Mouse (Mus musculus) mature B cell (primary cell): ENCODE measurements around the gene Ccer2.

Experiments
- in situ Hi-C: fragments of 300-500 bp; cut with MboI; formaldehyde crosslinking; loops from 2 replicates; pipeline ENCODE4 v1.14.3; 2019

Ccer2 gene

GRCm38 (mm10) chr7:28756079-28756478, at the start of gene Ccer2:
TSS of gene Ccer2 (plus strand) at chr7:28756174.
- in situ Hi-C loops: no loop called here

GRCm38 (mm10) chr7:28709454-28709853, 46.5 kb upstream of the Ccer2 start:
- in situ Hi-C loops: no loop called here

DNA sequence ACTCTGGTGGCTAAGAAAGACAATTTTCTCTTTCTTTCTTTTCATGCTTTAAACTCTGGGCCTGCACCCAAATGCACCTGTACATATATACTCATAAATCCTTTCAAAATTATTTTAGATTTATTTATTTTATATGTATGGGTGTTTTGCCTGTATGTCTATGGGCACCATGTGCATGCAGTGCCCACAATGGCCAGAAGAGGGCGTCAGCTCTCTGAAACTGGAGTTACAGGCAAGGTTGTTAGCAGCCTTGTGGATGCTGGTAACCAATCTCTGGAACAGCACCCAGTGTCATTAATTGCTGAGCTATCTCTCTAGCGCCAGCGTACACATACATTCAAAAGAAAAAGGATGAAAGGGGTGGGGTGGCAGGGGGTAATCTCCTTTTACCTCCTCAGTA, 45.0 kb upstream of the Ccer2 start:
- in situ Hi-C loops: no loop called here

DNA sequence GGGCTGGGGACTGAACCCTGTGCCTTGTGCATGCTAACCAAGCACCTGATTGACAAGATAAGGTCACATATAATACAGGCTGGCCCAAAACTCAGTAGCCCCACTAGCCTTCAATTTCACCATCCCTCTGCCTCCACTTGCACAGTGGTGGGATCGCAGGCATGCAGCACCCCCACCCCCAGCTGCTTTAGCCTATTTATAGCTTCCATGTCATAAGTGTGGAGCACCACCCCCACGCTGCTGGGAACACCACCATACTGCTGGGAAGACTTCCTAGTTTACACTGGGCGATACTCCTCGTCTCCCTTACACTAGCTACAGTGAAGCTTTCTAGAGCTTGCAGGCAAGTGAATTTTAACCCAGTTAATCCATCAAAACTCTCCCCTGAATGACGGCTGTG, 41.3 kb upstream of the Ccer2 start:
- in situ Hi-C loops: no loop called here

- in situ Hi-C loops: no loop called here
Observed at GRCm38 (mm10) chr7:28715598-28715997, 40.4 kb upstream of the Ccer2 start.

GRCm38 (mm10) chr7:28716590-28717281, 39.2 kb upstream of the Ccer2 start, which contains the start of gene Fbxo17:
TSS of gene Fbxo17 (plus strand) at chr7:28716804.
- in situ Hi-C loops: no loop called here

GRCm38 (mm10) chr7:28717726-28718125, 38.2 kb upstream of the Ccer2 start:
- in situ Hi-C loops: no loop called here

GRCm38 (mm10) chr7:28719159-28719558, 36.8 kb upstream of the Ccer2 start:
- in situ Hi-C loops: no loop called here

- in situ Hi-C loops: no loop called here
Observed at GRCm38 (mm10) chr7:28719650-28720049, 36.3 kb upstream of the Ccer2 start.

DNA sequence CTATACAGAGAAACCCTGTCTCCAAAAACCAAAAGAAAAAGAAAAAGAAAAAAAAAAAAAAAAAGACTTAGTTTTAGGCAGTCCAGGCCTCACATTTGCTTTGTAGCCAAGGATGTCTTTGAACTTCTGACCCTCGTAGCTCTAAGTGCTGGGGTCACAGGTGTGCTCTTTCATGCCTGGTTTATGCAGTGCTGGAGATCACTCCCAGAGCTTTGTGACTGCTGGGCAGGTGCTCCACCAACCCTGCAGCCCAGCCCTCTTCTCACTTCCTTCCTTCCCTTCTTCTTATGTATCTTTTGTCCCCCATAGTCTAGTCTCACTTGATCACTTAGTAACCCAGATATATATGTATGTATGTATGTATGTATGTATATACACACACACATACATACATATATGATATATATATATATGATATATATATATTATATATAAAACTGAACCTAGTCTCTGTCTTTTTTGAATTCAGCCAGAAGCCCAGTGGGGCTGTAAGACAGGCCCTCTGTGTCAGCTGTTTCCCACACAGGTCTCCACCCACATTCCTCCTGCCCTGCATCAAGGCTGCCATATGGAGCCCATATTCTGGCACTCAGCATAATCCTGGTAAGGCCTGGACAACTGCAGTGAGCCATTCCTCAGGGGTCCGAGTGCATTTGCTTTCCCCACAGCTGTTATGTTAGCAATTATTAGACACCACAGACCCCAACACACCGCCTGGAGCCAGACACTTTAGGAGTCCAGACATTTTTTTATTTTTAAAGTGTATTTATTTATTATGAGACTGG, 35.0 kb upstream of the Ccer2 start:
- in situ Hi-C loops: no loop called here

DNA sequence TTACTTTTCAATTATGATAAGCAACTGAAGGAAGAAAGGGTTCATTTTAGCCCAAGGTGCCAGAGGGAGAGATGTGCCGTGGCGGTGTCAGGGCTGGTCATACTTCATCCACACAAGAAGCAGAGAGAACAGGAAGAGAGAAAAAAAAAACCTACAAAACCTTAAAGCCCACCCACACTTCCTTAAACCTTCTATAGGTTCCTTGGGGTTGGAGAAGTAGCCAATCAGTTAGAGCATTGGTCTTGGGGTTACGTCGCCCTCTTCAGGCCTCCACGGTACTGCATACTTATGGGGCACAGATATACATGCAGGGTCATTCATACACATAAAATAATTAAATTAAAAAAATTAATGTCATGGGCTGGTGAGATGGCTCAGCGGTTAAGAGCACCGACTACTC, 33.9 kb upstream of the Ccer2 start:
- in situ Hi-C loops: no loop called here

- in situ Hi-C loops: no loop called here
Observed at GRCm38 (mm10) chr7:28724613-28725012, 31.4 kb upstream of the Ccer2 start.

DNA sequence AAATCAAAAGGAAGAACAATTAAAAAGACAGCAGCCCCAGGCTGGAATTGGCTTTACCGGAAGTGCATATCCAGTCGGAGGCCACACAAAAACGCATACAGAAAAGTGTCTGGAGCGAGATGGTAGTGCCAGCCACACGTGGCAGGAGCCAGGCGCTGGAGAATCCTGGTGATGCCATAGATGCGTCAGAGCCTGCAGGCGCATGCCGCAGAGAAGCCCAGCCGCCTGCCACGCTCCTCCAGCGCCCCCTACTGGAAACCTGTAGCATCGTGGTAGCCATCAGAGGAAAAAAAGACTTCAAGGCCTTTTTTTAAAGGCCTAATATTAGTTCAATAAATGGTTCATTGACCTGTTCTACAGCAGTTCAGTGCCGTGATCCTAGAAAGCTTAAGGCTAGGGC, 29.4 kb upstream of the Ccer2 start:
- in situ Hi-C loops: no loop called here

- in situ Hi-C loops: no loop called here
Observed at GRCm38 (mm10) chr7:28727649-28728340, 28.2 kb upstream of the Ccer2 start.

- in situ Hi-C loops: no loop called here
Observed at GRCm38 (mm10) chr7:28732341-28733142, 23.4 kb upstream of the Ccer2 start.

DNA sequence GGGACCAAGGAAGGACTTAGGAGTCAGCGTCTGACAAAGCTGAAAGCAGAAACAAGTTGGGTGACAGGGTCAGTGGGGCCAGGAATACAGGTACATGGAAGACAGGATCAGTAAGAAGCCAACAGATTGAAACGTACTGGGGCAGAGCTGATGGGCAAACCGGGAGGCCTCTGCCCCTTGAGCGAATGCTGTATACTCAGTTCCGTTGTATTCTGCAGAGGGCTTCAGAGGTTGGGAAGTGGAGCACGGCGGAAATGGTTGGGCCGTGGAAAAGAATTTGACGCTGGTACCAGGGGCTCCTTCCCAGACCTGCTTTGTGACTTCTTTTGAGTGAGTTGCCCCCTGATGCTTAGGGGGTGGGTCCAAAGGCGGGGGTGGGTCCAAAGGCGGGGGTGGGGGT, 22.8 kb upstream of the Ccer2 start:
- in situ Hi-C loops: no loop called here

DNA sequence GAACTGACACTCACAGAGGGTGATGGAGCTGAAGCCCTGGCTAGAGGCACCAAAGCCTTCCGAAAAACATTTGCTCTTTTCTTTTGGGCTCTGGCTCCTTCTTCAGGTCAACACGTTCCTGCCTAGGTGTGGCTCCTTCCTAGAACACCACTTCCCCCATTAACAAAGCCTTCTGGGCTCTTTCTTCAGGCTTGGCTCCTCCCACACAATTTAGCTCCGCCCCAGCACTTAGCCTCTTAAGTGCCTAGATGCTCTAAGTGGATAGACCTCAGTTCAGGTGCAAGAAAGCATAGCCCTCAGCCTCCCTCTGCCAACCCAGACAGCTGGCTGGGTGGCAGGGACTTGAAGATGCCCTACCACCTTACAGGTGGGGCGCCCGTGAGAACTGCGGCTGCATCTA, 20.3 kb upstream of the Ccer2 start:
- in situ Hi-C loops: no loop called here

DNA sequence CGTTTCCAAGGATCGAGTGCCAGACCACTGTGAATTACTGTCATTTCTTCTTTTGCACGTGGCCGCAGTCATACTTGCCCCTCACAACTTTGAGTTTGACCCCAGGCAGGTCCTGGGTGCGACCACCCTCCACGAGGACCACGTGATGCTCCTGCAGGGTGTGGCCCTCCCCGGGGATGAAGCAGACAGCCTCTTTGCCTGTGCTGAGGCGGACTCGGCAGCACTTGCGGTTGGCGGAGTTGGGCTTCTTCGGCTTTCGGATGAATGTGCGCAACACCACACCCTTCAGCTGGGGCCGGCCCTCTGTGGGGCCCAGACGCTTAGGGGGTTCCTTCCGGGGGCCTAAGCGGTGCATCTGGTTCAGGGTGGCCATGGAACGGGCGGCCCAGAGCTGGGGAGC, 16.1 kb upstream of the Ccer2 start:
- in situ Hi-C loops: no loop called here

DNA sequence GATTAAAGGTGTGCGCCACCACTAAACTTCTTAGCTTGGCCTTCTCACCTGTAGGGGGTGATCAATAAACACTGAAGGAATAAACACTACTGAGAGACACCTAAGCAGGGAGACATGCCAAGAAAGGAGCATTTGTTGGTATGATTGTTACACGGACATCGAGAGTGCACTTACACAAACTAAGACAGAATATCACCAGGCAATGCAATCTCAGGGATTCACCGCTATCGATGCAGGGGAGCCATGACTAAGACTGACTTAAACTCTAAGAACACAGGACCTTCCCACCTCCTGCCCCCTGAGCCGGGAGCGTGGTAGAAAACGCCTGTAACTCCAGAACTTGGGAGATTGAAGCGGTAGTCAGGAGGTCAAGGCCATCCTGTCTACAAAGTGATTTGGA, 15.0 kb upstream of the Ccer2 start:
- in situ Hi-C loops: no loop called here

DNA sequence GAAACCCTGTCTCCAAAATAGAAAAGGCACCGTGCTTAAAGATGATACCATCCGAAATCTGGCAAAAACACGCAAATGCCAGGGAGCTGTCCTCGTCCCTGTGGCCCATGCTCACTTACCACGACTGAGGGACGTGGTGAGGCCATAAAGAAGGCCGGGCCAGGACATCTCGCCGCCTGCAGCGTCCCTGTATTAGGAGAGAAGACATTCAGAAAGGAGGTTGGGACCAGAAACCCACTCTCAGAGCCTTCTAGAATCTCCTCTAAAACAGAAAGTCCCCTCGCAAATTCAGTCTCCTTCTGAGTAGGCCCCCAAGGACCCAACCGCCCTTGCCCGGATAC, 14.6 kb upstream of the Ccer2 start:
- in situ Hi-C loops: no loop called here

DNA sequence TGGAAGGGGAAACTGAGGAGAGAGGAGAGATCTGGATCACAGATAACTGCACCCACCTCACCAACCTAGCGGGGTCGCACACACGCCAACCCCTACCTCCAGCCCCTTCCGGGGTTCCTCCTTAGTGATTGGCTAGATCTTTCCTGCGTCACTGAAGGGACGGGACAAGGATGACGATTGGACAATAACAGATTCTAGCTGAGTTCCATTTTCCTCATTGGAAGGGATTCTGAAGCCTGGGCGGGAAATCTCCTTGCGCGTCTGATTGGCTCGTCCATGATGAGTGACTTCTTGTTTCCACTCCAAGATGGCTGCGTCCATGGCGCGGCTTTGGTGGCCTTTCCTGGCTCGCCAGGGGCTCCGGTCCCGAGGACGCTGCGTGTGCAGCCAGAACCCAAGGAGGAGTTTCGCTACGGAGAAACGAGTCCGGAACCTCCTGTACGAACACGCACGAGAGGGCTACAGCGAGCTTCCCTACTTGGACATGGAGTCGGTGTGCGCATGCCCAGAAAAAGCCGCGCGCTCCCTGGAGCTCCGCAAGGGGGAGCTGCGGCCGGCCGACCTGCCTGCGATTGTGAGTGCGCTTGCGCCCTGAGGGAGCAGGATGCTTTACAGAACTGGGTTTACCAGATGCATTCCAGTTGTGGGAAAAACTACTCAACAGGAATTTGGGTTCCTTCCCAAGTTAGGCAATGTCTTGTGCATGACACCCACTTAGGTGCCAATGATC, 14.1 kb upstream of the Ccer2 start, which contains the start of the genes Mrps12 and Sars2:
Gene Mrps12, minus strand, starts transcription at position 112 of the 730 bp plus-strand sequence.
Gene Sars2, plus strand, starts transcription at position 284 of the 730 bp plus-strand sequence.
- in situ Hi-C loops: no loop called here
